Mouse (Mus musculus) forebrain, embryonic 15.5 days (tissue): ENCODE measurements around the gene Dis3l. TPM values are rescaled to one million over a fixed set of nuclear protein-coding genes. Genes with fewer than 3 reads are reported as not detected.
A peak's percentile ranks its signal among the peaks of the same experiment; 100 is the strongest.
"Not testable (repeated sequence)": the region's sequence is repeated elsewhere in the genome, so short reads cannot be mapped to it uniquely, and the experiment has no call there.

Experiments
- ATAC-seq: fragments of 200-750 bp; cut with Nextera tagmentation; replicated peaks from 2 replicates; pipeline ENCODE4 v1.8.0; 2017; ENCODE audit warnings: mild to moderate bottlenecking, moderate TSS enrichment, moderate library complexity
- H3K27ac ChIP-seq: fragments of 300-500 bp; sonication (generic); replicated peaks from 2 replicates; pipeline ENCODE4 v1.5.1; 2015; ENCODE audit warnings: mild to moderate bottlenecking, inconsistent platforms
- H3K27me3 ChIP-seq: fragments of 300-500 bp; sonication (generic); 2 replicates; pipeline ENCODE4 v1.6.1; 2015; ENCODE audit warnings: inconsistent platforms
- H3K36me3 ChIP-seq: fragments of 300-500 bp; sonication (generic); 2 replicates; pipeline ENCODE4 v1.6.1; 2015; ENCODE audit warnings: mild to moderate bottlenecking, inconsistent platforms
- H3K4me1 ChIP-seq: fragments of 300-500 bp; sonication (generic); 2 replicates; pipeline ENCODE4 v1.6.1; 2015; ENCODE audit warnings: inconsistent platforms
- H3K4me2 ChIP-seq: fragments of 300-500 bp; sonication (generic); replicated peaks from 2 replicates; pipeline ENCODE4 v1.6.1; 2015; ENCODE audit warnings: mild to moderate bottlenecking, inconsistent platforms
- H3K4me3 ChIP-seq: fragments of 300-500 bp; sonication (generic); 2 replicates; pipeline ENCODE4 v1.5.1; 2015; ENCODE audit warnings: mild to moderate bottlenecking, inconsistent platforms
- H3K9ac ChIP-seq: fragments of 300-500 bp; sonication (generic); replicated peaks from 2 replicates; pipeline ENCODE4 v1.6.1; 2015; ENCODE audit warnings: mild to moderate bottlenecking, inconsistent platforms
- H3K9me3 ChIP-seq: fragments of 300-500 bp; sonication (generic); 2 replicates; pipeline ENCODE4 v1.6.1; 2016; ENCODE audit warnings: inconsistent platforms
- WGBS: fragments of 180-500 bp; shearing (Covaris S2); methylation state at CpG from one replicate; pipeline ENCODE4 v1.1.7; 2015; ENCODE audit warnings: mixed read lengths; 5-methylcytosine and 5-hydroxymethylcytosine counted together
- polyA plus RNA-seq: library from polyadenylated mRNA; unstranded; fragments of >200 nt; fragmentation: Nextera tagmentation; extraction: Ambion mirVana; gene quantifications from 2 replicates; pipeline ENCODE4 v1.2.1, GENCODE M21; 2015

Dis3l gene
- polyA plus RNA-seq, 1 experiment from 2014 or later, result 23.4 TPM

DNA sequence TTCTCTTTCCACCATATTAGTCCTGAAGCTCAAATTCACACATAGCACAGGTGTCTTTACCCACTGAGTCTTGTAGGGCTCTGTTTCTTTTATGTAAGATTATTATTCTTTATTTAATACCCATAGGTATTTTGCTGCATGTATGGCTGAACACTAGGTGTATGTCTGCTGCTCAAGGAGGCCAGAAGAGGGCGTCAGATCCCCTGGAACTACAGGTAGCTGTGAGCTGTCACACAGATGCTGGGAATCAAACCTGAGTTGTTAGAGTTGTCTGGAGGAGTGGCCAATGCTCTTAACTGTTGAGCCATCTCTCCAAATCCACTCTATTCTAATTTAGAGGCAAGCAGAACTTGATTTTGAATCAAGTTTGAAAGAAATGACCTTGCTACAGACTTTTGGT, 29.0 kb downstream of the Dis3l start:
- no peaks in the 10 kb centered on the region for H3K27me3 ChIP-seq
- no peaks in the 10 kb centered on the region for H3K9me3 ChIP-seq
- peaks cover 48% of the 10 kb centered on the region for H3K36me3 ChIP-seq
- no peak overlapping the region for H3K9ac ChIP-seq
- no peak overlapping the region for H3K4me2 ChIP-seq
- no peaks in the 10 kb centered on the region for H3K4me1 ChIP-seq
- H3K4me3 ChIP-seq, result no peak overlapping the region
- WGBS, result 30% methylated on average over 1 of the region's 1 CpGs
- ATAC-seq, result no peak
- H3K27ac ChIP-seq, result no peak overlapping the region

GRCm38 (mm10) chr9:64310996-64311785, 29.9 kb downstream of the Dis3l start:
- Histone ChIP-seq H3K27me3 (no peaks in the 10 kb centered on the region), H3K4me3 (no peak overlapping the region), H3K36me3 (peaks cover 51% of the 10 kb centered on the region), H3K4me2 (no peak overlapping the region), H3K9ac (no peak overlapping the region), H3K4me1 (no peaks in the 10 kb centered on the region), H3K9me3 (no peaks in the 10 kb centered on the region), H3K27ac (no peak overlapping the region)
- WGBS, result 77% methylated on average over 16 of the region's 16 CpGs
- ATAC-seq, result no peak

GRCm38 (mm10) chr9:64306476-64307312, 34.4 kb downstream of the Dis3l start:
- Histone ChIP-seq H3K4me2 (no peak overlapping the region), H3K27me3 (no peaks in the 10 kb centered on the region), H3K4me3 (no peak overlapping the region), H3K9ac (no peak overlapping the region), H3K9me3 (no peaks in the 10 kb centered on the region), H3K36me3 (peaks cover 70% of the 10 kb centered on the region), H3K27ac (no peak overlapping the region), H3K4me1 (no peaks in the 10 kb centered on the region)
- ATAC-seq, result no peak
- 89% methylated on average over 6 of the region's 6 CpGs for WGBS

- 91% methylated on average over 4 of the region's 4 CpGs for WGBS
- ATAC-seq, H3K9me3 ChIP-seq, H3K27me3 ChIP-seq, H3K27ac ChIP-seq, H3K4me2 ChIP-seq, H3K9ac ChIP-seq, H3K4me1 ChIP-seq, H3K4me3 ChIP-seq: not testable (repeated sequence)
- peaks cover 68% of the 10 kb centered on the region for H3K36me3 ChIP-seq
These were observed 38.0 kb downstream of the Dis3l start for GRCm38 (mm10) chr9:64303086-64303485.

- WGBS, result 66% methylated on average over 5 of the region's 5 CpGs
These were observed 58.6 kb downstream of the Dis3l start for GRCm38 (mm10) chr9:64282404-64282987.

GRCm38 (mm10) chr9:64281781-64282178, 59.3 kb downstream of the Dis3l start:
- Histone ChIP-seq H3K4me2 (peak overlapping the region; percentile 61), H3K9me3 (no peaks in the 10 kb centered on the region), H3K27me3 (no peaks in the 10 kb centered on the region), H3K36me3 (no peaks in the 10 kb centered on the region), H3K4me1 (peaks cover 10% of the 10 kb centered on the region), H3K9ac (peak overlapping the region; percentile 91), H3K27ac (peak overlapping the region; percentile 88), H3K4me3 (peak overlapping the region; percentile 83)
- peak; percentile 93 for ATAC-seq
- under 1% methylated on average over 24 of the region's 24 CpGs for WGBS

More at GRCm38 (mm10) chr9:64282404-64282987, 58.6 kb downstream of the Dis3l start:
- Histone ChIP-seq H3K4me2 (peak overlapping the region; percentile 61), H3K36me3 (no peaks in the 10 kb centered on the region), H3K27ac (no peak overlapping the region), H3K9ac (peak overlapping the region; percentile 91), H3K4me1 (peaks cover 10% of the 10 kb centered on the region), H3K27me3 (no peaks in the 10 kb centered on the region), H3K9me3 (no peaks in the 10 kb centered on the region), H3K4me3 (peak overlapping the region; percentile 83)
- no peak for ATAC-seq

- H3K9ac ChIP-seq, result peak within 1 kb of the TSS; percentile 91
These were observed 59.8 kb downstream of the Dis3l start, which contains the start of gene Tipin for GRCm38 (mm10) chr9:64281105-64281780. Tipin (plus strand) TSS chr9:64281581.

DNA sequence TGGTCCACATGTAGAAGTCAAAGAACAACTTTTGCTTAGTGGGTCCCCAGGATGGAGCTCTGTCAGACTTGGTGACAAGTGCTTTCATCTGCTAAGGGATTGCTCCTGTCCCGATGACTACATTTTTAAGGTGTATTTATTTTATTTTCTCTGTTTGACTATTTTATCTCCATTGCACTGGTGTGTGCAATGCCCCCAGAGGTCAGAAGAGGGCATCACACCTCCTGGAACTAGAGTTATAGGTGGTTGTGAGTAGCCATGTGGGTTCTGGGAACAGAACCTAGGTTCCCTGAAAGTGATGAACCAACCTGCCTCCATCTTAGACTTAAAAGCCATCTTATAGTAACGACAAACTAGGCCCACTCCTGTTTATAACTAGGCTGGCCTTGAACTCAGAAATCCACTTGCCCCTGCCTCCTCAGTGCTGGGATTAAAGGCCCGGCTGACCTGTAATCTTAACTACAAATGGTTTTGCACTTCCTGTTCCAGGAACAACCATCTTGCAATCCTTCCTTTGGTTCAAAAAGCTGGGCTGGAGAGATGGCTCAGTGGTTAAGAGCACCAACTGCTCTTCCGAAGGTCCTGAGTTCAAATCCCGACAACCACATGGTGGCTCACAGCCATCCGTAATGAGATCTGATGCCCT, 62.3 kb downstream of the Dis3l start:
- Histone ChIP-seq H3K36me3 (no peaks in the 10 kb centered on the region), H3K27me3 (no peaks in the 10 kb centered on the region), H3K4me1 (peaks cover 10% of the 10 kb centered on the region), H3K4me2 (no peak overlapping the region), H3K9me3 (no peaks in the 10 kb centered on the region), H3K27ac (no peak overlapping the region), H3K4me3 (no peak overlapping the region), H3K9ac (no peak overlapping the region)
- WGBS, result 93% methylated on average over 6 of the region's 6 CpGs
- ATAC-seq, result no peak

More at GRCm38 (mm10) chr9:64281105-64281780, 59.8 kb downstream of the Dis3l start, which contains the start of gene Tipin:
- Histone ChIP-seq H3K4me2 (peak within 1 kb of the TSS; percentile 61), H3K4me1 (peaks cover 10% of the 10 kb centered on the region), H3K27ac (peak within 1 kb of the TSS; percentile 88), H3K27me3 (no peaks in the 10 kb centered on the region), H3K4me3 (peak within 1 kb of the TSS; percentile 83), H3K36me3 (no peaks in the 10 kb centered on the region), H3K9me3 (no peaks in the 10 kb centered on the region)
- WGBS, result 3% methylated on average over 46 of the region's 46 CpGs
- peak; percentile 95 for ATAC-seq

DNA sequence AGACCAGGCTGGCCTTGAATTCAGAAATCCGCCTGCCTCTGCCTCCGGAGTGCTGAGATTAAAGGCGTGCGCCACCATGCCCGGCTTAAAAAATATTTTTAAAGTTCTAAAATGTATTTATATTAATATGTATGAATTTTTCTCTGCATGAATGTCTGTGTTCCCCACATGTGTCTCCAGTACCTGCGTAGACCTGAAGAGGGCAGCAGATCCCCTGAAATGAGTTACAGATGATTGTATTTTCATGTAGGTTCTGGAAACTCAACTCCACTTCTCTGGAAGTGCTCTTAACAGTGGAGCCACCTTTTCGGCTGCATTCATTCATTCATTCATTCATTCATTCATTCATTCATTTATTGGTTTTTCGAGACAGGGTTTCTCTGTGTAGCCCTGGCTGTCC, 63.4 kb downstream of the Dis3l start:
- H3K27ac ChIP-seq, result no peak overlapping the region
- H3K27me3 ChIP-seq, result no peaks in the 10 kb centered on the region
- H3K9me3 ChIP-seq, result no peaks in the 10 kb centered on the region
- H3K4me2 ChIP-seq, result no peak overlapping the region
- no peaks in the 10 kb centered on the region for H3K36me3 ChIP-seq
- no peak for ATAC-seq
- WGBS, result 69% methylated on average over 8 of the region's 8 CpGs
- H3K9ac ChIP-seq, result no peak overlapping the region
- no peak overlapping the region for H3K4me3 ChIP-seq
- H3K4me1 ChIP-seq, result peaks cover 10% of the 10 kb centered on the region

- H3K27ac ChIP-seq, result no peak overlapping the region
- H3K36me3 ChIP-seq, result no peaks in the 10 kb centered on the region
- H3K9me3 ChIP-seq, result no peaks in the 10 kb centered on the region
- no peaks in the 10 kb centered on the region for H3K27me3 ChIP-seq
- 56% methylated on average over 1 of the region's 1 CpGs for WGBS
- no peak for ATAC-seq
- H3K4me3 ChIP-seq, result no peak overlapping the region
- no peak overlapping the region for H3K9ac ChIP-seq
- H3K4me2 ChIP-seq, result no peak overlapping the region
- H3K4me1 ChIP-seq, result no peaks in the 10 kb centered on the region
These were observed 66.2 kb downstream of the Dis3l start for GRCm38 (mm10) chr9:64274919-64275318.

DNA sequence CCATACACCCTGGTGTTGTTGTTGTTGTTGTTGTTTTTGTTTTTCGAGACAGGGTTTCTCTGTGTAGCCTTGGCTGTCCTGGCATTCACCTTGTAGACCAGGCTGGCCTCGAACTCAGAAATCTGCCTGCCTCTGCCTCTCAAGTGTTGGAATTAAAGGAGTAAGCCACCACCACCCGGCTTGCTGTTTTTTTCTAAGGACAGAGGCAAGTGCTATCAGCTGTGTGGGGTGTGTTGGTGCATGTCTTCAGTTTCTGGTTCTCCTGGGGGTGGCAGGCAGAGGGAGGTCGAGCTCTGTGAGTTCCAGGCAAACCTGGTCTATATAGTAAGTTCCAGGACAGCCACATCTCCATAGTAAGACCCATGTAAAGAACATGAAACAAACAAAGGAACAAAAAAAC, 66.8 kb downstream of the Dis3l start:
- no peaks in the 10 kb centered on the region for H3K36me3 ChIP-seq
- H3K9me3 ChIP-seq, result no peaks in the 10 kb centered on the region
- H3K4me2 ChIP-seq, result no peak overlapping the region
- H3K27me3 ChIP-seq, result no peaks in the 10 kb centered on the region
- no peaks in the 10 kb centered on the region for H3K4me1 ChIP-seq
- 83% methylated on average over 4 of the region's 4 CpGs for WGBS
- no peak overlapping the region for H3K9ac ChIP-seq
- ATAC-seq, result no peak
- H3K27ac ChIP-seq, result no peak overlapping the region
- no peak overlapping the region for H3K4me3 ChIP-seq
